Mouse (Mus musculus) liver, adult 2 months (tissue): Measurements from ENCODE around the gene Mrpl37. TPM values are rescaled to one million over a fixed set of nuclear protein-coding genes. Genes with fewer than 3 reads are reported as not detected.

Experiments used
- DNase-seq: peaks from one replicate; pipeline ENCODE4 v3.0.0-alpha.2; 2011; ENCODE audit warnings: low read depth, low spot score; ENCODE audit errors: extremely low read depth
- H3K27ac ChIP-seq: fragments of 200-500 bp; replicated peaks from 2 replicates; pipeline ENCODE4 v1.5.1; 2012; ENCODE audit warnings: low read depth, mild to moderate bottlenecking, control low read depth, inconsistent platforms, low read length; ENCODE audit not compliant: insufficient read depth
- H3K27me3 ChIP-seq: fragments of 200-500 bp; 2 replicates; pipeline ENCODE4 v1.6.1; 2012; ENCODE audit warnings: mild to moderate bottlenecking, moderate library complexity, low read length, inconsistent platforms; ENCODE audit not compliant: control insufficient read depth, insufficient read depth
- H3K36me3 ChIP-seq: fragments of 200-500 bp; 2 replicates; pipeline ENCODE4 v1.6.1; 2012; ENCODE audit warnings: low read length, inconsistent platforms; ENCODE audit not compliant: control insufficient read depth, insufficient read depth
- H3K4me1 ChIP-seq: fragments of 200-500 bp; 2 replicates; pipeline ENCODE4 v1.6.1; 2011; ENCODE audit warnings: low read length; ENCODE audit not compliant: control insufficient read depth, insufficient read depth
- H3K4me3 ChIP-seq: fragments of 200-500 bp; 2 replicates; pipeline ENCODE4 v1.5.1; 2011; ENCODE audit warnings: low read depth, mild to moderate bottlenecking, control low read depth, low read length, moderate library complexity; ENCODE audit not compliant: insufficient read depth
- H3K79me2 ChIP-seq: fragments of 200-500 bp; 2 replicates; pipeline ENCODE4 v1.6.1; 2012; ENCODE audit warnings: inconsistent platforms, mild to moderate bottlenecking, low read length, moderate library complexity; ENCODE audit not compliant: control insufficient read depth, insufficient read depth
- H3K9ac ChIP-seq: fragments of 200-500 bp; 2 replicates; pipeline ENCODE4 v1.6.1; 2012; ENCODE audit warnings: low read depth, mild to moderate bottlenecking, control low read depth, inconsistent platforms, low read length
- CTCF ChIP-seq: fragments of 200-500 bp; IDR thresholded peaks from 2 replicates; pipeline ENCODE4 v1.5.1; 2011; ENCODE audit warnings: low read depth, low read length, control low read depth
- POLR2A ChIP-seq: fragments of 200-500 bp; IDR thresholded peaks from 2 replicates; pipeline ENCODE4 v1.6.1; 2011; ENCODE audit warnings: low read length, control low read depth; ENCODE audit not compliant: insufficient read depth; ENCODE audit errors: extremely low read depth
- WGBS: fragments of 180-500 bp; shearing (Covaris S2); methylation state at CpG from one replicate; pipeline ENCODE4 v1.1.7; 2018; 5-methylcytosine and 5-hydroxymethylcytosine counted together
- polyA plus RNA-seq: library from polyadenylated mRNA; depleted of rRNA; stranded (reverse); fragments of >200 nt; gene quantifications from 2 replicates; pipeline ENCODE4 v1.2.3, GENCODE M21; 2012
- total RNA-seq: library from RNA; depleted of rRNA; stranded (reverse); fragments of >200 nt; gene quantifications from 2 replicates; pipeline ENCODE4 v1.2.3, GENCODE M21; 2014

Mrpl37 gene
- total and polyA plus RNA-seq, 2 experiments = 16.7 to 51.9 TPM

- WGBS = 90% methylated on average over 7 of the region's 7 CpGs
- Histone ChIP-seq H3K9ac (no peak overlapping the region), H3K36me3 (no peaks in the 10 kb centered on the region), H3K27me3 (no peaks in the 10 kb centered on the region), H3K79me2 (peaks cover 38% of the 10 kb centered on the region), H3K4me1 (peaks cover 17% of the 10 kb centered on the region), H3K27ac (no peak overlapping the region), H3K4me3 (no peak overlapping the region)
- DNase-seq = no peak
- no peak for TF ChIP-seq POLR2A
- no peak for TF ChIP-seq CTCF
Measured at GRCm38 (mm10) chr4:107024899-107025298, 41.8 kb downstream of the Mrpl37 start.

GRCm38 (mm10) chr4:107021464-107021863, 45.2 kb downstream of the Mrpl37 start:
- TF ChIP-seq POLR2A (no peak), CTCF (no peak)
- 75% methylated on average over 3 of the region's 3 CpGs for WGBS
- peaks cover 36% of the 10 kb centered on the region for H3K79me2 ChIP-seq
- H3K4me1 ChIP-seq = peaks cover 47% of the 10 kb centered on the region
- DNase-seq = no peak
- no peaks in the 10 kb centered on the region for H3K27me3 ChIP-seq
- no peak overlapping the region for H3K9ac ChIP-seq
- H3K27ac ChIP-seq = peak overlapping the region; percentile 19; the same call in 1 of the 2 replicates
- no peak overlapping the region for H3K4me3 ChIP-seq
- H3K36me3 ChIP-seq = no peaks in the 10 kb centered on the region

- H3K27me3 ChIP-seq = no peaks in the 10 kb centered on the region
- TF ChIP-seq POLR2A (no peak), CTCF (no peak)
- H3K9ac ChIP-seq = no peak overlapping the region
- H3K36me3 ChIP-seq = no peaks in the 10 kb centered on the region
- peaks cover 43% of the 10 kb centered on the region for H3K79me2 ChIP-seq
- WGBS = 14% methylated on average over 5 of the region's 5 CpGs
- no peak overlapping the region for H3K4me3 ChIP-seq
- peak overlapping the region; percentile 62 for H3K27ac ChIP-seq
- H3K4me1 ChIP-seq = peaks cover 56% of the 10 kb centered on the region
- DNase-seq = peak; percentile 90
Measured at GRCm38 (mm10) chr4:107020287-107021000, 46.2 kb downstream of the Mrpl37 start.

- peaks cover 46% of the 10 kb centered on the region; the same call in 1 of the 2 replicates for H3K79me2 ChIP-seq
- H3K4me1 ChIP-seq = peaks cover 63% of the 10 kb centered on the region
- H3K36me3 ChIP-seq = no peaks in the 10 kb centered on the region
- H3K27me3 ChIP-seq = no peaks in the 10 kb centered on the region
- peak overlapping the region; percentile 62 for H3K27ac ChIP-seq
- DNase-seq = no peak
- H3K9ac ChIP-seq = no peak overlapping the region
- WGBS = 47% methylated on average over 7 of the region's 7 CpGs
- TF ChIP-seq POLR2A (no peak), CTCF (no peak)
- H3K4me3 ChIP-seq = no peak overlapping the region
Measured at GRCm38 (mm10) chr4:107019027-107019426, 47.6 kb downstream of the Mrpl37 start.

GRCm38 (mm10) chr4:107018521-107018920, 48.1 kb downstream of the Mrpl37 start:
- 77% methylated on average over 3 of the region's 3 CpGs for WGBS
- DNase-seq = no peak

GRCm38 (mm10) chr4:107017257-107017656, 49.4 kb downstream of the Mrpl37 start:
- H3K4me1 ChIP-seq = peaks cover 78% of the 10 kb centered on the region
- TF ChIP-seq CTCF = no peak
- no peak for TF ChIP-seq POLR2A

More at GRCm38 (mm10) chr4:107018521-107018920, 48.1 kb downstream of the Mrpl37 start:
- TF ChIP-seq POLR2A (no peak), CTCF (no peak)
- Histone ChIP-seq H3K27ac (peak overlapping the region; percentile 62), H3K27me3 (no peaks in the 10 kb centered on the region), H3K4me3 (no peak overlapping the region), H3K79me2 (peaks cover 47% of the 10 kb centered on the region; the same call in 1 of the 2 replicates), H3K36me3 (no peaks in the 10 kb centered on the region), H3K4me1 (peaks cover 68% of the 10 kb centered on the region), H3K9ac (no peak overlapping the region; the same call in 1 of the 2 replicates)

More at GRCm38 (mm10) chr4:107017257-107017656, 49.4 kb downstream of the Mrpl37 start:
- DNase-seq = peak; percentile 75
- no peak overlapping the region for H3K9ac ChIP-seq
- H3K27ac ChIP-seq = no peak overlapping the region; the same call in 1 of the 2 replicates
- peaks cover 39% of the 10 kb centered on the region; the same call in 1 of the 2 replicates for H3K79me2 ChIP-seq
- H3K27me3 ChIP-seq = no peaks in the 10 kb centered on the region
- no peak overlapping the region for H3K4me3 ChIP-seq
- H3K36me3 ChIP-seq = no peaks in the 10 kb centered on the region
